Mouse (Mus musculus) hematopoietic stem cell, adult 5-6 weeks (primary cell): ENCODE data around the gene Tpmt. TPM values are rescaled to one million over a fixed set of nuclear protein-coding genes. Genes with fewer than 3 reads are reported as not detected.

Source experiments
- ATAC-seq, 2 experiments: fragments of 125-278 bp in 1 of 2; replicated peaks in 1 of 2; 2 replicates each; pipeline ENCODE4 v1.8.0; 2016 to 2017; ENCODE audit warnings: inconsistent platforms in 2 of 2, mild to moderate bottlenecking in 2 of 2, moderate number of reproducible peaks in 2 of 2, low read depth in 1 of 2, moderate TSS enrichment in 1 of 2; ENCODE audit not compliant: low FRiP score in 2 of 2, poor library complexity in 2 of 2, severe bottlenecking in 2 of 2, insufficient read depth in 1 of 2, low TSS enrichment in 1 of 2
- total RNA-seq: library from RNA; stranded (forward); fragments of 172-1452, 232-1000 nt; gene quantifications from 2 replicates; pipeline ENCODE4 v1.2.3, GENCODE M21; 2017

Tpmt gene
- total RNA-seq: 2.6 and 4.8 TPM in 2 replicates

DNA sequence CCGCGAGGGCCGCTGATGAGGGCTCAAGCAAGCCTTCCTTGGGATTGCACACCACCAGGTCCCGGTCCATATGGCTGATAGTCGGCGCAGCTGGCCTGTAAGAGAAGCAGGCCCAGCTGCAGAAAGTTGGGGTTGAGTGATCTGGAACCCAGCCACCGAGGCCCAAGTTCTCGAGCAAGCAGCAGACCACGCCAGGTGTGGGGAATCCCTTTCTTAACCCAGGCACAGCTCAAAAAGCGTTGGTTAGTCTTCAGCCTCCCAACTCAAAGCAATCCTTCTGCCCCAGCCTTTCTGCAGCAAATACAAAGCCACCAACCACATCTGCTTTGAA, at the start of gene Tpmt:
Gene Tpmt, minus strand, starts transcription at position 121 of the 331 bp plus-strand sequence.
- ATAC-seq: no peak

- no peak for ATAC-seq
These were observed 49.3 kb upstream of the Tpmt start for GRCm38 (mm10) chr13:47093791-47094190.

GRCm38 (mm10) chr13:47089271-47089670, 44.7 kb upstream of the Tpmt start:
- no peak for ATAC-seq

DNA sequence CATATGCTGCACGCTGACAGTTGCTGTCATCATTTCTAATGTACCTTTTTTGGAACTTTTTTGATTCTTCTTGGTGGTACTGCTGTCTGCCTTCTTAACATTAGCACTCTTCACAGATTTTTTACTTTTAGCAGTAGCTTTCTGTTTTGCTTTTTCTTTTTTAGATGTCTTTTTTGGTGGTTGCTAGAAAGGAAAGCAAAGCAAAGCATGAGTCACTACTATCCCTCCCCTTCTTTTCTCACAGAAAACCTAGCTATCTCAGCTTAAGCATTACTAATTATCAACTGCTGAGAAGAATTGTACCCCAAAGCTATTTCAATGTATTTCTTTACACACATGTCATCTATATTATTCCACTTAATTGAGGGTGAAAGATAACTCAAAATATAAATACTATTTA, 43.9 kb upstream of the Tpmt start:
- no peak for ATAC-seq

DNA sequence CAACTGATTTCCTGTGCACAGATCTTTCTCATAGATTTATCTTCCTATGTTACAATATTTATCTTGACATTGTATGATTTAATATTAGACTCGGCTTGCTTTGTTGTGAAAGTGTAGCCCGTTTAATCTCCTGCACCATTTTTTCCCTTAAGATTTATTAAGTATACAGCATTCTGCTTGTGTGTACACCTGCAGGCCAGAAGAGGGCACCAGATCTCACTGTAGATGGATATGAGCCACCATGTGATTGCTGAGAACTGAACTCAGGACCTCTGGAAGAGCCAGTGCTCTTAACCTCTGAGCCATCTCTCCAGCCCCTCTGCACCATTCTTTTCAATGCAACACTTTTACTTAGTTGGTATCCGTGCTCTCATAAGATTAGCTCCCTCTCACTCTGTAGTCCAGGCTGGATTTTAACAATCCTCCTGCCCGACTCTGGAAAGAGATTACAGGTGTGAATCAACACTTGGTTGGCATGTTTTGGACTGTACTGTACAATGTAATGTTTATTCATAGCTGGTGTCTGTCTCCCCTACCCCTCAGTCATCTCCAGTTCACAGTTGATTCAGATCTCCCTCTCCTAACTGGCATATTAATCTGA, 36.5 kb upstream of the Tpmt start:
- no peak for ATAC-seq

DNA sequence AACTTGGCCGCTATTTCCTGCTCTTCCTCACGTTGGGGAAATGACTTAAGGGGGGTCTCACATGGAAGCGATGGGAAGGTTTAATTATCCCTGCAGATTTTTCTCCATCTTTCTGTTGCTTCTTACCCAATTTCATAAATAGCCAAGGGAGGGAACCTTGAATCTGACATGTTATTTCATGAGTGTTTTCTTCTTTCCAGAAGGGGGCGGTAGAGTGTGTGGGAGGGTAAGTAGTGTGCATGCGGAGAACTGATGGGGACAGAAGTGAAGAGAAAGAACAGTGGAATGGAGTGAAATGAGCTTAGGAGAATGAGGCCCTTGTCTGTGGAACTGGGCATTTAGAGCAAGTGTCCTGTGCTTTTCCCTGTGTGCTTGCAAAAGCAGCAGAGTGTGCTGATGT, 34.3 kb upstream of the Tpmt start:
- no peak for ATAC-seq

- no peak for ATAC-seq
These were observed 32.8 kb upstream of the Tpmt start for GRCm38 (mm10) chr13:47077367-47077766.

GRCm38 (mm10) chr13:47076156-47076555, 31.6 kb upstream of the Tpmt start:
- ATAC-seq: no peak

DNA sequence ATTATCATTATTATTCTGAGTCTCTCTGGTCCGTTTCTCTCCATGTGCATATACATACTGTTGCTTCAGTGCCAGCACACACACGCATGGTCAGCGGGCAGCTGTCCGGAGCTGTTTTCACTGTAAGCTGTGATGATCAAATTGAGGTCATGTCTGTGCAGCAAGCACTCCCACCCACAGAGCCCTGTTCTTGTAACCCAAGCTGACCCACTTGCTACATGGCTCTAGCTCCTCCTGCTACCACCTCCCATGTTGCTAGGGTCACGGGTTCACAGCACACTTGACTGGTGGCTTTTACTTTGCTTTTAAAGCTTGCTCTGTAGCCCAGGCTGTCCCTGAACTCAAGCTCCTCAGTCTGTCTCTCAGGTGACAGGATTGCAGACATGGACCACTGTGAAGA, 27.9 kb upstream of the Tpmt start:
- no peak for ATAC-seq

- no peak for ATAC-seq
These were observed 27.3 kb upstream of the Tpmt start for GRCm38 (mm10) chr13:47071871-47072270.

DNA sequence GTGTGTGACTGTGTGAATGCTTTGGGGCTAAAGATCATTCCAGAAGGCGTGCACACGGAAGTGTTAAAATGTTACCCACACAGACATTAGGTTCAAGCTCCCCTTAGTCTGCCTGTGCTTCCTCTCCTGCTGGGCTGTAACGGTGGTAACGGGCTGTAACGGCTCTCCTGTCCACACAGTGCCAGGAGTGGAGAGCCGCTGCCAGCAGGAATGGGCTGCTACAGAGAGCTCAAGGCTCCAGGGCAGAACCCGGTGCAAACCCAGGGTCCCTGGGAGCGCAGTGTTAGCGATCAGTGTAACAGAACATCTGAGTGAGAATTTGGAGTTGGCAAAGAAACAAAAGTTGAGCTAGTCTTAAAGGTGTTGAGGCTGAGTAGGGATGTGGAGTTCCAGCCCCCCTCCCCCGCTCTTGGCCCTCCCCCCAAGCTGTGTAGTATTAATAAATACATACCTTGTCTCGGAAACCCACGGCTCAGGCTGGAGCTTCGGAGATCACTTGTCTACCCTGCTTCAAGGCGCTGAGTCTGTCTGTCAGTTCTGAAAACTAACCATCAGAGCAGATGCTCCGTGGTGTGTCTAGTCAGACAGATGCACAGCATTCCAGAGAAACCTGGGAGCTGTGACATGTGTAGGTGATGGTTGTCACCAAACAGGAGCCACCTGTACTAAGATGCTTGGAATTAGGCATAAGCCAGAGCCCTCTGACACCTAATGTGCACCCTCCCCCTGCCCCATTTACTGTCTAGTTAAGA, 26.0 kb upstream of the Tpmt start:
- no peak for ATAC-seq

DNA sequence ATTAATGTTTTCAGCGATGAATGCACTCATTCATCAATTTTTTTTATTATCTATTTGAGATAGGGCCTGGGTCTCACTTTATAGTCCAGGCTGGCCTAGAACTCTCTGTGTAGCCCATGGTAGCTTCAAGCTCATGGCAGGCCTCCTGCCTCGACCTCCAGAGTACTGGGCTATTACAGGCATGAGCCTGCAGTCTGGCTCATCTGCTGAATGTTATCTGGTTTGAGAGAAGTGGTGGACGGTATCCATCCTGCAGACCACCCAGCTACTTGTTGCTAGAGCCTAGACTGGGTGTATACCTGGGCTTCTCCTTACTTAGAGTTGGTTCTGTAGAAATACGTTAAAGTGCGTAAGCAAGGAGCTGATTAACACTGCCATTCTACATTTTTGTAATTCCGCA, 22.5 kb upstream of the Tpmt start:
- no peak for ATAC-seq

DNA sequence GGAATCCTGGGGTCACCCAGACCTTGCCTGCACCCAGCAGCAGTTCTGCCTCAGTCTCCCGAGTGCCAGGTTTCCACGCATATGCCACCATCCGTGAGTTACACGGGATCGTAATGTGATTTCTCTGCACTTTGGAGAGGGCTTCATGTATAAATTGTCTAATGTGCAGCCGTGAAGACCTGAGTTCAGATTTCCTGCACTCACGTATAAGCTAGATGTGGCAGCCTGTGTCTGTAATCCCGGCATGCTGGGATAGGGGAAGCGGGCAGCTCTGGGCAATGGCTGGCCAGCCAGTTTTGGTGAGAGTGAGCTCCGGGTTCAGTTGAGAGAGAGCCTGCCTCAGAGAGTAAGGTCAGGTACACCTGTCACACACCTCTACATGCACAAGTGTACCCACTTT, 22.0 kb upstream of the Tpmt start:
- no peak for ATAC-seq

GRCm38 (mm10) chr13:47063985-47064760, 19.6 kb upstream of the Tpmt start:
- no peak for ATAC-seq

GRCm38 (mm10) chr13:47062756-47063155, 18.2 kb upstream of the Tpmt start:
- no peak for ATAC-seq

DNA sequence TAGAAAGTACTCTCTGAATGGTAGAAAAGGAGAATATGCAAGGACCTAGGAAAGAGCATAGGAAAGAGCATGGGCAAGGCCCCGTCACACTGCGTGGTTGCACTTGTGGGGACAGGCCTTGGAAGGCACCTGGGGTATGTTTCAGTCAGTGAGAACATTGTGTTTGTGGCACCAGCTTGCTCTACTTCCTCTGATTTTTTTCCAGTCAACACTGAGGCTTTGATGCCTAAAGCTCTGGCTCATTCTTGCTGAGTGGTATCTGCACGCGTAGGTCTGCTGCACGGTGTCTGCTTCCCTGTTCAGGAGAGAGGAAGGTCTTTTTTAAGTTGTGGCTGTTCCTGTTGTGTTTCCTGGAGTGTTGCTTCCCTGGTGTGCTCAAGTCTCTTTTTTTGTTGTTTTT, 12.2 kb upstream of the Tpmt start:
- peak; percentile 13 to 30; a peak in 1 of 4 replicates for ATAC-seq

DNA sequence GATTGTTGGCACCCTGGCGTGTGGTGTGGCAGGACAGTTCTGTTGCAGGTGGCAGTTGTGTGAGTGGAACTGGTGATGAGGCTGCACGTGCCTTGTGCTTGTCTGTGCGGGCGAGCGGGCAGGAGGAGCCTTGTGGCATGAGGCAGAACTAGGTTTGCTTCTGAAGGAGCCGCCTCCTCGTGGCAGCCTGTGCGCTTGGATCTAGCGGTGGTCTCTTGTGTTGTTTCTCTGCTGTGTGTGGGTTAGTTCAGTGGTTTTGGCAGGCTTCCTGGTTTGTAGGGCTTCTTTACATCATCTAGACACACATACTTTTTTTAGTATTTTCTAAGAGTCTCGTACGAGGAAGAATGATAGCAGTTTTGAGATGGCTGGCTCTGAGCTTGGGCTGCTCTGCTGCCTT, 11.6 kb upstream of the Tpmt start:
- ATAC-seq: peak; percentile 80 to 87

DNA sequence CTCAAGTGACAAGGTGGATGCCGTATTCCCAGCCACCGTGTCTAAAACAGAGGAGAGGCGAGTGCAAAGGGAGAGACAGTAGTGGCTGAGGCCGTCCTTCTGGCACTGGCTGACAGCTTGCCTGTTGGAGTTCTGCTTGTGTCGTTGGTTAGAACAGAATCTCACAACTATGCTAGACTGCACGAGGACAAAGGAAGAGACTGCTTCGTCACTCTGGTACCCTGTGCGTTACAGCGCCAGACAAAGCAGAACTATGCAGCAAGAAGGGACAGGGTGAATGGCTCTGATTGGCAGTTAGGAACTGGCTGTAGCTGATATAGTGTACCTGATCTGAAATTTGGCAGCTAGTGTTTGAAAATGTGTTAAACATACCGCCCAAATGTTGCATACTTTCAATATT, 9.4 kb upstream of the Tpmt start:
- ATAC-seq: no peak
